Mouse (Mus musculus): ENCODE data around the gene Gm3500.
"Not testable (repeated sequence)": the region's sequence is repeated elsewhere in the genome, so short reads cannot be mapped to it uniquely, and the experiment has no call there.

Gene Gm3500

GRCm38 (mm10) chr14:5388949-5389348 is at the start of gene Gm3500:
Gene Gm3500, minus strand, starts transcription at chr14:5389049.
- not testable (repeated sequence) for DNase-seq

GRCm38 (mm10) chr14:5334828-5335227 is 54.0 kb downstream of the Gm3500 start, which contains the start of gene Gm3542:
Gene Gm3542, minus strand, starts transcription at chr14:5334928.
- not testable (repeated sequence) for DNase-seq

Data from heart, adult 11 months (tissue).